Mouse (Mus musculus): ENCODE results near the gene Rab11fip5.

The Rab11fip5 gene

GRCm38 (mm10) chr6:85372496-85372895, 1.9 kb downstream of the Rab11fip5 start:
- no peak for DNase-seq

DNA sequence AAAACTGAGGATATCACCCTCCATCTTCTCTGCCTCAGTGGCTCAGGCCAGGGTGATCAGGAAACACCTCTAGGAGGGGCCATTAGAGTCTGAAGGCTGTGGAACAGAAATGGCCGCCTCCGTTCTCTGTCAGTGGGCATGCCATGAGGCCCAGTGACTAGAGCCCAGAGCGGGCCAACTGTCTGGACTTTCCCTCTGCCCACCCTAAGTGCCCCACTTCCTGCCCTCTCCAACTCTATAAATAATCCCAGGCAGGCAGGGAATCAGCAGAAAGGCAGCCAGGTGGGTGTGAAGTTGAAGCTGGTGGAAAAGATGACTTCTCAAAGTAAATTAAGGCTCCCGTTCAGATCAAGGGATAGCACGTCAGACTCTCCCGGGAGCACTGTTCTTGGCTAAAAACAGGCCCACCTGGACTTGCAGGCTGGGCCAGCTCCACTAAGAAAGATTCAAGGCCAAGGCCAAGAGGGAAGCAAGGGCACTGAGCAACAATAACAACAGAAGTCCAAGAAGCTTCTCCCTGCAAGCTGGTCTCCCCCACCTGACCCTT, 2.5 kb downstream of the Rab11fip5 start:
- no peak for DNase-seq

GRCm38 (mm10) chr6:85370666-85371430, 3.6 kb downstream of the Rab11fip5 start:
- DNase-seq, result no peak

DNA sequence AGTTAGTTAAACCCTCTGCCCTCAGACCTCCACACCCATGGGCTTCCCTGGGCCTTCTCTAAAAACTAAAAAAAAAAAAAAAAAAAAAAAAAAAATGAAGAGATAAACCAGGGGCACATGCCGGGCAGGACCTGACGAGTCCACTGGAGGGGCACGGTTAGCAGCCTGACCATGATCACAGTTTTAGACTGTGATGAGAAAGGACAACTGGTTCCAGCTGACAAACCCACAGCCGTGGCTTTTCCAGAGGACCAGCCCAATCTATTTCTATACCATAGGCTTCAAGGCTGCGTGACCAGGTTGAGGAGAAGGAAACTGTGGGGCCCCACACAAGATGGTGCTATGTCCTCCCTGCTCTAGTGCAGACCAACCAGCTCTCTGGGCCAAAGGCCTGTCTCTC, 4.4 kb downstream of the Rab11fip5 start:
- no peak for DNase-seq

- DNase-seq, result no peak
Measured at GRCm38 (mm10) chr6:85369181-85369860, 5.1 kb downstream of the Rab11fip5 start.

DNA sequence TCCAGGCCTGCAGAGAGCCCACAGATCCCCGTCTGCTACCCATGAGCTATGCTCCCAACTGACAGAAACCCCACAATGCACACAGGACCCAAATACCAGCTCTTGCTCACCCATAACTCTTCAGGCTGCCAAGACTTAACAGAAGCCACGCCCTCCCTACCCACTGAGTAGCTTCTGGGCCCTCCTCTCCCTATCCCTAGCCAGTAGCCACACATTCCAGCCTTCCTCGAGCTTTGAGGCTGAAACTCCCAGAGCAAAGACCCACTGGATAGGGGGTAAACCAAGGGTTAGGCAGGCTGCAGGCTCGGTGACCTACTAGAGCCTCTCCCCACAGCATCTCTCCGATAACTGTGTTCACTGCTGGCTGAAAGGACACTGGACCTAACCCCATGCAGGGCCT, 5.7 kb downstream of the Rab11fip5 start:
- no peak for DNase-seq

DNA sequence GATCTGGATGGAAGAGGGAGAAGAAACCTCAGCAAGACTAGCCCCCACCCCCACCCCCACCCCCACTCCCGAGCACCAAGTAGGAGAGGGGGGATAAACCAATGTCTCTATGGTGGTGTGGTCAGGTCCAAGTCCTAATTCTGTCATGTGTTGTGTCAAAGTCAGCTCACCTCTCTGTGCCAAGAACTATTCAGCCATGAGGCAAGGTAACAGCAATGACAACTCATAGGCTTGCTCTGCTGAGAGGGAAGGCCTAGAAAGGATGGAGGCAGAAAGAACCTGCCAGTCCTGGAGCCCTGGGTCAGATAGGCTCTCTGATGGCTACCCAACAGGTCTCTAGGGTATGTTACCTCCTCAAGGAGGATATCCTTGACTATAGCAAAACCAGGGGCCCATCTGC, 6.3 kb downstream of the Rab11fip5 start:
- DNase-seq, result no peak

GRCm38 (mm10) chr6:85366387-85366786, 8.0 kb downstream of the Rab11fip5 start:
- DNase-seq, result no peak

DNA sequence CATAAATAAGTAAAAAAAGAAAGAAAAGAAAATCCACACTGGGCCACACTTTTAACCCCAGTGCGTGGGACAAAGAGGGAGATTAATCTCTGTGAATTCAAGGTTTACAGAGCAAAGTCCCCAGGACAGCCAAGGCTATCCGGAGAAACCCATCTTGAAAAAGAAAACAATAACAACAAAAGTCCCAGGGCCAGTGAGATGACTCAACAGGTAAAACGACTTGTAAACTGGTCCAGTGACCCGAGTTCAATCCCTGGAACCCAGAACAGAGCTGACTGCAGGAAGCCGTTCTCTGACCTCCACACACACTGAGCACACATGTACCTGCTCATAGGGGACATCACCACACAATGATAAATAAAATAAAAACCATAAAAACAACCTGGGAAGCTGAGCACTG, 10.0 kb downstream of the Rab11fip5 start:
- no peak for DNase-seq

DNA sequence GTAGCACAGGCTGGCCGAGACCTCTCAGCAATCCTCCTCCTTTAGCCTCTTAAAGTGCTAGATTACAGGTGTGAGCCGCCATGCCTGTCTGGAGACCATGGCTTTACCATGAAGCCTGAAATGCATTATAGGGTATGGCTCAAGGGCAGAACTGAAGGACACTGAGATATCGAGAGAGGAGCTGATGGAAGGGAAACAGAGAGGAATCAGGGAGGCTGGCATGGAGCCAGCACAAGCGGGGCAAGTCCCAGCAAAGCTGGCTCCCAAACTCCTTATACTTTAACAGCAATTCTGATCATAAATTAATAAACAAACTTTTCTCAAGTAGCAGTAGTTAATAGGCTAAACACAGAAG, 10.6 kb downstream of the Rab11fip5 start:
- no peak for DNase-seq

GRCm38 (mm10) chr6:85363231-85363905, 11.1 kb downstream of the Rab11fip5 start:
- DNase-seq, result no peak

DNA sequence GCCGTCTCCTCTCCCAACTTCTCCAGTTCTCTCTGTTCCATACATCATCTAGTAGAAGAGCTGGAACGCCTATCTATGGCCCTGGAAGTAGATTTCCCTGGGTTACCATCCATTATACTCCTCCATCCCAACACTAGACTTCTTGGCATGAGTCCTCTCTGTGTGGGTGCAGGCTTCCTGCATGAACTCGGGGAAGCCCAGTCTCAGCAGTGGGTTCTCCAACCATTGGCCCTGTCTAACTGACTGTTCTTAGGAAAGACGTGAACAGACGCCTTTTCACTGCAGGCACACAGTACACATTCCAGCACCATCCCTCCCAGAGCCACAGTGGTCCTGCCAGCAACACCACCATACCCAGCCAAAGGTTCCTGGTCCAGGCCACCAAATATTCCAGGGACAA, 11.8 kb downstream of the Rab11fip5 start:
- DNase-seq, result no peak

- DNase-seq, result no peak
Measured at GRCm38 (mm10) chr6:85360311-85360710, 14.1 kb downstream of the Rab11fip5 start.

GRCm38 (mm10) chr6:85358877-85359276, 15.6 kb downstream of the Rab11fip5 start:
- no peak for DNase-seq

- no peak for DNase-seq
Measured at GRCm38 (mm10) chr6:85356682-85357465, 17.6 kb downstream of the Rab11fip5 start.

GRCm38 (mm10) chr6:85355753-85356152, 18.7 kb downstream of the Rab11fip5 start:
- DNase-seq, result no peak

DNA sequence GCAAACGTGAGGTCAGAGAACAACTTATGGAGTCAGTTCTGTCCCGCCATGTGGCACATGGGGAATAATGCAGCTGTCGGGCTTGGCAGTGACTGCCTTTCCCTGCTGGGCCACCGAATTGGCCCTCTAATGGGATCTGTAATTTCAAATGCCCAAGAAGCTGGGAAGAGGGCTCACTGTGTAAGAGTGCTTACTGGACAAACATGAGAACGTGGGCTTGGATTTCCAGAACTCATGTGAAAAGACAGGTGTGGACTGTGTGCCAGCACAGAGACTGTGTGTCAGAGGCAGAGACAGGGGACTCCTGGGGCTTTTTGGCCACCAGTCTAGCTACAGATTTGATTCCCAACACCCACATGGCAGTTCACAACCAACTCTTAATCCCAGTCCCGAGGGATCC, 19.7 kb downstream of the Rab11fip5 start:
- DNase-seq, result peak; percentile 49

DNA sequence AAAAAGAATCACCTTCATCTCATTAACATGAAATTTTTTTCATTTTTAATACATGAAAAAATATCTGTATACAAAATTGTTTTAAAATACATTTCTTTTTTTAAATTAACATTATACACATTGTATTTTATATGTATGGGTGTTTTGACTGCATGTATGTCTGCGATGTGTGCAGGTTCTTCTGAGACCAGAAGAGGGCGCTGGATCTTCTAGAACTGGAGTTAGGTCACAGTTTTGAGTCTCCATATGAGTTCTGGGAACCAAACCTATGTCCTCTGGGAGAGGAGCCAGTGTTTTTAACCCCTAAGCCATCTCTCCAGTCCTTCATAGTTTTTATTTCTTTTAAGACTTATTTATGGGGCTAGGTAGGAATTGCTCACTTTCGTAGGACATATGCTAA, 20.7 kb downstream of the Rab11fip5 start:
- DNase-seq, result no peak

- DNase-seq, result no peak
Measured at GRCm38 (mm10) chr6:85350157-85350556, 24.3 kb downstream of the Rab11fip5 start.

GRCm38 (mm10) chr6:85349246-85349645, 25.2 kb downstream of the Rab11fip5 start:
- DNase-seq, result no peak

- DNase-seq, result no peak
Measured at GRCm38 (mm10) chr6:85348133-85348532, 26.3 kb downstream of the Rab11fip5 start.

GRCm38 (mm10) chr6:85346028-85346634, 28.3 kb downstream of the Rab11fip5 start:
- peak; percentile 80 for DNase-seq

Measured in cerebellum, adult 11 months (tissue).